Mouse (Mus musculus) heart, postnatal 10 days (tissue): ENCODE results near the gene 2310007B03Rik. TPM values are rescaled to one million over a fixed set of nuclear protein-coding genes. Genes with fewer than 3 reads are reported as not detected.
A peak's percentile ranks its signal among the peaks of the same experiment; 100 is the strongest.
"Not testable (repeated sequence)": the region's sequence is repeated elsewhere in the genome, so short reads cannot be mapped to it uniquely, and the experiment has no call there.

Source experiments
- DNase-seq, 2 experiments: peaks; one replicate each; pipeline ENCODE4 v3.0.0; 2021
- intact Hi-C: fragments of 180-260 bp; cut with DNase I; formaldehyde crosslinking; loops from one replicate; pipeline ENCODE4 v1.15.1; 2025
- total RNA-seq, 2 experiments: library from RNA; stranded (reverse); gene quantifications; 2 replicates each; pipeline ENCODE4 v1.2.3; 2021

2310007B03Rik gene
- not detected for total RNA-seq

DNA sequence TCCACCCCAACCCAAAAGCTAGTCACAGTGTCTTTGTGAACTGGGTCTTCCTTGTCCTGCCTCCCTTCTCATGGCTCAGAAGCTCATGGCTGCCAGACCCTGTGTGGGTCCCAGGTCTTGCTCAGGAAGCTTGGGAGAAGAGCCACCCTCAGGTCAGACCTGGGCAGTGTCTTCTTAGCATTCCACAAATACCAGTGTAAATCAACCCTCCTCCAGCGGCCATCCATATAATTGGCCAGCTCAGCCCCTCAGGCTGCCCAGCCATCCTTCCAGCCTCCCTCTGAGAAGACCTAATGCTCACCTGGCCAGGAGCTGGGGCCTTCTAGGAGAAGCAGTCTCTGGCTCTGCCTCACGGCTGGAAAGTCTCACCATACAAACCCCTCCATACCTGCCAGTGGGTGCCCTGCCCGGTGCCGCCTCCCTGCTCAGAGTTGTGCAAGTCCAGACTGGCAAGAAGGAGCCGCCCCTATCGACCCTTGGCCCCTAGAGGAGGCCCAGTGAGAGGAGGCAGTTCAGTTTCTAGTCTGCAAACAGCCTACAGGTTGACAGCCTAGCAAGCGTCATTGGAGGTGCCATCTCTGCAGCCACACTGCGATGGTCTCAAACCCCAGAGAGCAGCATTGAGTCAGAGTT, at the start of gene 2310007B03Rik:
Gene 2310007B03Rik, minus strand, starts transcription at position 448 of the 633 bp plus-strand sequence.
- intact Hi-C loops = no loop called here
- no peak for DNase-seq

DNA sequence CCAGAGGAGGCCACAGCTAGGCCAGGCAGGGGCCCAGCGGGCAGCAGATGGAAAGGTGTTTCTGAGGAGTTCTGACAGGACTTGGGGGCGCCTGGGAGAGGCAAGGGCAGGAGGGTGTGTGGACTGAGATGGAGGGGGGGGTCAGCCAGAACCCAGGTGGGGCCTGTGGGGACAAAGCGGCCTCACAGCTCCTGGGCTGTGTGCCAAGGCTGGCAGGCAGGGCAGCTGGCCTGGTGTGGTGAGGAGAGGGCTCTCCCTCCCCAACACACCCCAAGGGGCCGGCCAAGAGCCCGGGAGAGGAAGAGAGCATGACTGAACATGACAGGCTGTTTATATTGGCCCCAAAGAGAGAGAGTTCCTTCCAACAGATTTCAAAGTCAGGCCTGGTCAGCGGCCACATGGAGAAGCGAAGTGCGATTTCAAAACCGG, 49.5 kb upstream of the 2310007B03Rik start:
- intact Hi-C loops = loop anchor here (2.0 kb wide), 1 partner anchor 31 kb away; no protein-coding TSS in a partner anchor

DNA sequence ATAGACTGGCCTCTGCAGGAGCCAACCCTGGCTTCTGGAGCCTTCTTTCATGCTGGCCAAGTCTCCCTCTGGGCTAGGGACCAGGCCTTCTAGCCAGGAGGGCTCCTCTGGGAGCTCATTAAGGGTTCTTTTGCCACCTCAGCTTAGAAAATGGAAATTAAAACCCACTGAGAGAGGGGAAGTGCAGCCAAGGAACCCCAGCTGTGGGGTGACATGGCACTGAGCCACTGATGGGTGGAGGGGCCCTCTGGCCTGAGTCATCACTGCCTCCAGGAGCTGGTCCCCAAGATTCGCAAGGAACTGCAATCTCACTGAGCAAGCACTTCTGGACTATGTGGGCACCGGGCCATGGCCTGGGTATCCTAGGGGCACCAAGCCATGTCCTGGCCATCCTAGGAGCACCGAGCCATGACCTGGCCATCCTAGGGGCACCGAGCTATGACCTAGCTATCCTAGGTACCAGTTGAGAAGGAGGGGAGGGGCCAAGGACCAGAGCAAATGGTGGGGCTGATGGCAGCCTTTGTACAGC, 46.9 kb upstream of the 2310007B03Rik start:
- intact Hi-C loops = no loop called here

More for the DNA sequence above, 49.5 kb upstream of the 2310007B03Rik start:
- DNase-seq = peak; percentile 83 to 87

DNA sequence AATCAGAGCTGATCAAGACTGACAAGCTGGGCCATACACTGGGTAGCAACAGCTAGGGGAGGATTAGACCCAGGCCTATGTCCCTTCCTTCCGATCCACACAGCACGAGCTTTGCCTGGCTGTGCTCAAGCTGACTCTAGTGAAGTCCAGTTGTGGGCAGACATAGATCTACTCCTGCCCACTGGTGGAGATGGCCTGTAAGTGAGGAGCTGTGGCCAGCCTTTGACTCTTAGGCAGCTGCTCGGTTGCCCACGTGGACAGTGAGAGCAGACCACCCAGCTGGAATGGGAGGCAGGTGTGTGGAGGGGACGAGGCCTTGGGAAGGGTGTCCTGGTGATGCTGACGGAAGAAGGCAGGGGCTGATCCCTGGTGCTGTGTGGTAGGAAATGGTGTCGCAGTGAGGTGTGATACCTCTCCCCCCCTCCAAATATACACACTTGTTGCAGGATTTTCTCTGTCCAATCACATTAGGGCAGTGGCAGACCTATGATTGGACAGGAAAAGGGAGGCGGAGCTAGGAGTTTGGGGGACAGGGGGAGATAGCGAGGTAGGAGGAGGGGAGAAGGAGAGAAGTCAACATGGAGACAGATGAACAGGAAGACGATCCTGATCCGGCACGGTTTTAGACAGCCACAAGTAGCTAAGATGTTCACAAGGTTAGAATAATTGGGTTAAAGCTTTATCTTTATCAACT, 45.7 kb upstream of the 2310007B03Rik start:
- no peak for DNase-seq
- intact Hi-C loops = no loop called here

More for the DNA sequence above, 46.9 kb upstream of the 2310007B03Rik start:
- no peak for DNase-seq

DNA sequence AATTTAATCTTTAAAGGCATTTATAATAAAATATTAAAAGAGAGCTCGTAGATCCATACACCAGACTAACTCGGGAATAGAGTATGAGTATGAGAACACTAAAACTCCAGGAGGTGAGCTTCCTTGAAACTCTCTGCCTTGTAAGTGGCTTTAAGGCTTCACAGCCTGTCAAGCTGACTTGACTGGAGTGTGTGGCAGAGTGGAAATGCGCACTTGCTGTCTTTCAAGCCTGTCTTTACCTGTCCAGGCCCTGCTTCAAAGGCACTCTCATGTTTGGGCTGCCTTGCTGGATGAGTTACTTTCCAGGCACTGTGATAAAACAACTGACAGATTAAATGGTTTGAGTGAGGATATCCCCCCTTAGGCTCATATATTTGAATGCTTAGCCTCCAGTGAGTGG, 37.2 kb upstream of the 2310007B03Rik start:
- intact Hi-C loops = no loop called here
- DNase-seq = no peak

DNA sequence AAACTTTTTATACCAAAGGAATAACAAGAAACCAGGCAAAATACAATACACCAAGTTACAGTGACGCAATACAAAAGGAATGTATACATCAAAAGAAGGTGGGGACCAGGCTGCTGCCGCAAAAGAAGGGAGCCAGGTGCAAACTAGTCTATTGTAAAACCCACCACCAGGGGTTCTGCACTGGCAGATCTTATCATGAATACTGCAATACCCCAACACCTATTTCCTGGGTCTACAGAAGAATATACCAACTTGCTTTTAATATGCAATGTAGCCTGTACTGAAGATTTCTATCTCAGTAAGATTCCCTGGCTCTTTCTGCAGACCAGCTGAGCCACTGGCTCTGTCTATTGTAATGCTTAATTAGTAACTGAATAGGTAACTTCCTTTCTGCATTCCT, 36.7 kb upstream of the 2310007B03Rik start:
- intact Hi-C loops, DNase-seq: not testable (repeated sequence)

DNA sequence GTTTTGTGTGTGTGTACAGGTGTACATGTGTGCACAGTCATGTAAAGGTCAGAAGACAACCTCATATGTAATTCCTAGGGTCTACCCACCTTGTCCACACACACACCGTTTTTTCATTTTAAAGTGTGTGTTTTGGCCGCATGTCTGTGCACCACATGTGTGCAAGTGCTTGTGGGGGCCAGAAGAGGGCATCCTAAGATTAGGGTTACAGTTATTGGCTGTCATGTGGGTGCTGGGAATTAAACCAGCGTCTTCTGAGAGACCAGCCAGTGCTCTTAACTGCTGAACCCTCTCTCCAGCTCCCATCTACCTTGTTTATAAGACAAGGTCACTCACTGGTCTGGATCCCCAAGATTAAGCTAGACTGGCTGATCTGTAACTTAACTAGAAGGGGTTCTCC, 34.2 kb upstream of the 2310007B03Rik start:
- intact Hi-C loops = no loop called here
- no peak for DNase-seq

DNA sequence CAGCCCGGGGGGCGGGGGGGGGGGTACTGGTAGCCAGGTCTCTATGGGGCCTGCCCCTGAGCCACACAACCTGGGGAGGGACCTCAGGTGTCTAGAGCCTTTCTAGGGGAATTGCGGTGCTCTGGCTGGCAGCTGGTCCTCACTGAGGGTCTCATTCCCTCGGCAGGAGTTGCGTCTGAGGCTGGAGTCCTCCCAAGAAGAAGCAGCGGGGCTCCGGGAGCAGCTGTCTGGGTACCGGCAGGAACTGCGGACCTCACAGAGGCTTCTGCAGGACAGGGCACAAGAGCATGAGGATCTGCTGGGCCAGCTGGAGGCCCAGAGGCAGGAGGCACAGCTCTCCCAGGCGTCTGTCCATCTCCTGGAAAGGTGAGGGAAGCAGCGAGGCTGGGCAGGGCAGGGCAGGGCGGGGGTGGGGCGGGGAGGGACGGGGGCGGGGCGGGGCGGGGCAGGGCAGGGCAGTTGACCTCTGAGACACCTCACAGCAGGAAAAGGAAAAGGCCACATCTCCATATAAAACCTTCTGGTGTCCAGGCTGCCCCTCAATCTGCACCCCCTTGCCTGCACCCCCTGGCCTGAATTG, 30.1 kb upstream of the 2310007B03Rik start:
- intact Hi-C loops = no loop called here
- DNase-seq = no peak

DNA sequence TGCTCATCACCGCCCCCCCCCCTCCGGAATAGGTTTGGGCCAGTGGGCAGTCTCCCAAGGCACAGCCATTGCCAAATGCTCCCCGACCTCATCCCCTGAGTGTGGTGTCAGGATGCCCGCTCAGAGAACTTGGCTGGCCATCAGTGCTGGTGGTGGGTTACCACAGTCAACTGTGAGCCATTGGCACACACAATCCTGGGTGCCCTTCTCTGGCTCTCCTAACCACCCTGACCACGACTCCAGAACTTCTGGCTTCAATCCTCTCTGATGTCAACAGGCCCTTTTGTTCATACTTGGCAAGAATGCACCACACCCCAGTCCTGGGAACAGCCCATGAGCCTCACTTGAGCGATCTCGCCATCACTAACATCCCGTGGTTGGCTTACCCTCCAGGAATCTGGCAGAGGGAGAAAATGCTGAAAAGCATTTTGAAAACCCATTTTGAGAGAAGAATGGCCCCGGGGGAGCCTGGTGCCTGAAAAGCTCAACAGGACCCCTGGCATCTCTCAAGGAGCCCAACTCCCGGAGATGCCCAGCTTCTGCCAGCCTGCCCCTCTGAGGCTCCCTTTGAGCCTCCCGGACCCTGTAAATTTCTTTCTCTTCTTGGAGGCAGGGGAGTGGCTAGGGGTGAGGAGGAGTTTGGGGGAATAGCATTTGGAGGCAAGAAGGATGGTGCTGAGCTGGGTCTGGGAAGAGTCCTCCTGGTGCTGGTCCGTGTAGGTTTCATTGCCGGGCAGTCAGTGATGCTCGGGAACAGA, 23.5 kb upstream of the 2310007B03Rik start:
- peak; percentile 23 to 50 for DNase-seq
- intact Hi-C loops = no loop called here

DNA sequence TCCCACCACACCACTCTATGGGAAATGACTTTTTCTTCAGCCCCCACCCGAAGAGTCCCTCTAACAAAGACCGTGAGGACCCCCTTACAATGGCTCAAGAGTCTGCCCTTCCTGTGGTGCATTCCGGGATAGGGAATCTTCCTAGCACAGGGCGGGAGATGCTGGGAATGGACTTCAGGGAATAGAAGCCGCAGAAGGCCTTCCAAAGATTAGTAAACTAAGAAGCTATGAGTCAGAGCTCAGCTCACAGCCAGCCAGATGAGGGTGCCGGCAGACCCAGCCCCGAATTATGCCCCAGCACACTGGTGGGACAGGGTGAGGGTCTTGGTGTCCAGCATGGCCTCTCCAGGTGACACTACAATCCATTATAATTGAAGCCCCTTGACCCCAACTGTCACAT, 21.5 kb upstream of the 2310007B03Rik start:
- DNase-seq = no peak
- intact Hi-C loops = no loop called here

DNA sequence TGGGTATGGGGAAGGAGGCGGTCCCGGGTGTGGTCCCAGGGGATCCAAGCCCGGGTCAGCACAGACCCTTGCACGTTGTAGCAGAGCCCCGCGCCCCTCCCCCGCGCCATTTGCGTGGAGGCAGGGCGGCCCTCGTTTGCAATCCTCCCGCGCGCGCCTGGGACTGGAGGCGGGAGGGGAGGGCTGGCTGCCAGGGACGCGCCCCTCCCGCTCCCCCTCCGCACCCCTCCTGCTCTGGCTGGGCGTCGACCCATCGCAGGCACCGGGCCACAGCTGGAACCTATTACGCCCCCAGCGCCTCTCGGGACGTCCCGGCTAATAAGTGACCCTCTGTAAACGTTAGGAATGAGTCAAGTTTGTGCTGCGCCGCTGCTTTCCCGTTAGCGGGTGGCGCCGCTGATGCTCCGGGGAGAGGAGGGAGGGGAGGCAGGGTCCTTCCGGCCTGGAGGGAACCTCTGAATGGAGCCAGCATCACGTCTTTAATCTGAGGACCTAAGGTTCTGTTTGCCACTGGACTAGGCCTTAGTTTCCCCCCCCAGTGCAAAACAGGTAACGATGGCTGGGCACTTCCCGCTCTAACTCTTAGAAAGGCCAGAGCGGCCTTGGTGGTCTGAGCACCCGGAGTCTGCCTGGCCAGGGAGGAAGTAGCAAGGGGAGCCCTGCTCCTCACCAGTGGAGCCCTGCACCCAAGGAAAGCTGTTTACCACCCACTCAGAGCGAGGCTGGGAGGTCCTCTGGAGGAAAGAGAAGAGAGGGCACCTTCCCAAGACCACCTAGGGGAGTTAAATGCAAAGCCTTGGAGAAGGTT, 16.0 kb upstream of the 2310007B03Rik start:
- DNase-seq = peak; percentile 76 to 81
- intact Hi-C loops = loop anchor here (10.0 kb wide), 1 partner anchor 128 kb away; the partner anchor contains the start of gene Mterf4

DNA sequence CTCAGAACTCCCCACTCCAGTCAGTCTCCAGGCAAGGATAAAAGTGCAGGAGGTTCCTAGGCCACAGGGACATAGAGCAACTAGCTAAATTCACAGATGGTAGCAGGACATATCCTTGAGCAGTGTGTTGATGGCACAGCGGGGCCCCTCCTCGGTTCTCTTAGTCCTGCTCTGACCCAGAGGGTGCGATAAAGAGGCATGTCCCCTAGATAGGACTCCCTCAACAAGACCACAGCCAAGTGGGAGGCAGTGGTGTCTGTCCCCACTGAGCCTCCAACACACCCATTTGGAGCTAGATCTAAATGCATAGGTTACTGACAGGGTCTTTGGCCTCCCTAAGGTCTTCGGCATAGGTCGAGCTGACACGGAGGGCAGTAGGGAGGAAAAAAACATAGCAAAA, 15.1 kb upstream of the 2310007B03Rik start:
- no peak for DNase-seq
- intact Hi-C loops = loop anchor here (2.0 to 10.0 kb wide), 2 partner anchors 61 to 129 kb away; partner anchors contain the start of gene Mterf4

DNA sequence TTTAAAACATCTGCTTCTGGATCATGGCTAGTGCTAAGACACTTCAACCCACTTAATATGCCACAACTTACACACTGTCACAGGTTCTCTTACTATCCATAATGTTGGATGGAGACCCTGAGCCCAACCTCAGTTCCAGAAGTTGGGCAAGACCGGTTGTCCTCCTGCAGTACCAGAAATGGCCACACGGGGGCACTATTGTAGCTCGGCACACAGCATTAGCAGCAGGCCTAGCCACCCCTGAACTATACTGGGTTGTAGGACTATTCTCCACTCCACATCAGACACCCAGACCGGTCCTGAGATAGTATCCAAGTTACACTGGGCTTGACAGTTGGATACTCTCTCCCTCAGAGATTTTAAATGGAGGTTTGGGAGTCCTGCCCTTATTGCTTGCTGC, 13.7 kb upstream of the 2310007B03Rik start:
- DNase-seq = peak; percentile 83 to 90
- intact Hi-C loops = loop anchor here (1.0 to 10.0 kb wide), 4 partner anchors 62 to 328 kb away; partner anchors contain the start of gene Mterf4

DNA sequence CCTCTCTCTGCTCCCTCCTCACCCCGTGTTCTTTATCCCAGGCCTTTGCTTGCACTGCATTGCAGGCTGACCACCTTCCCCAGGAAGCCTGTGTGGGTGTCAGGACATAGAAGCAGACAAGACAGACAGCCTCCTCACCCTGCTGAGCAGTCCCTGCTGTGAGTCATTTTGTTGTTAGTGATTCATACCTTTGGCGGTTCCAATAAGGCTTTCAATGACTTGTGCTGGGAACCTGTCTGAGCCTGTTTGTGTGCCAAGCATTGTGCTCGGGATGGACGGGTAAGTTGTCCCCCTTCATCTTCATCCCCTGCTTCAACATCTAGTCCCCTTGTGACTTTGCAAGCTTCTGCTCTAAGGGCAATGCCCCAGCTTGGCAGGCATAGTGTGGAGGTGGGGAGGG, 12.9 kb upstream of the 2310007B03Rik start:
- no peak for DNase-seq
- intact Hi-C loops = loop anchor here (1.0 to 10.0 kb wide), 4 partner anchors 63 to 329 kb away; partner anchors contain the start of gene Mterf4

DNA sequence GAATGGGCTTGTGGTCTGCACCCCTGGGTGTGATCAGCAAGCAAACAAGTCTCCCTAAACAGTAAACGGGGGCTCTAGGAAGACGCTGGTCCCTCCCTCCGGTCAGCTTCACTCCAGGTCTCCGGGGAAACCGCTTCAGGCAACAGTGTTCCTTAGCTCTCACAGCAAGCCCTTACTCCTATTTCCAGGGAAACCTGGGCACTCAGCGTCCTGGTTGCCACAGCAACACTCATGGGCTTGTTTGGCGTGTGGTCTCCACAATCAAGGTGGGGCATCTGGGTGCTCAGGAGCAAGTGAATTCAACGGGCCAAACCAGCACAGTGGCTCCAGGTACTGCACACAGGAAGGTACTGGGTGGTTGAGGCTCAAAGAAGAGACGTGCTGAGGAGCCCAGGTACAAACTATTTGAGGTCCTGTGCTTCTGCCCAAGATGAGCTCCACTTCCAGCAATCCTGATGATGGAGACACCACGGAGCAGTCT, 7.6 kb upstream of the 2310007B03Rik start, which contains the start of gene Crocc2:
Gene Crocc2, plus strand, starts transcription at position 431 of the 481 bp plus-strand sequence.
- intact Hi-C loops = no loop called here
- DNase-seq = no peak

DNA sequence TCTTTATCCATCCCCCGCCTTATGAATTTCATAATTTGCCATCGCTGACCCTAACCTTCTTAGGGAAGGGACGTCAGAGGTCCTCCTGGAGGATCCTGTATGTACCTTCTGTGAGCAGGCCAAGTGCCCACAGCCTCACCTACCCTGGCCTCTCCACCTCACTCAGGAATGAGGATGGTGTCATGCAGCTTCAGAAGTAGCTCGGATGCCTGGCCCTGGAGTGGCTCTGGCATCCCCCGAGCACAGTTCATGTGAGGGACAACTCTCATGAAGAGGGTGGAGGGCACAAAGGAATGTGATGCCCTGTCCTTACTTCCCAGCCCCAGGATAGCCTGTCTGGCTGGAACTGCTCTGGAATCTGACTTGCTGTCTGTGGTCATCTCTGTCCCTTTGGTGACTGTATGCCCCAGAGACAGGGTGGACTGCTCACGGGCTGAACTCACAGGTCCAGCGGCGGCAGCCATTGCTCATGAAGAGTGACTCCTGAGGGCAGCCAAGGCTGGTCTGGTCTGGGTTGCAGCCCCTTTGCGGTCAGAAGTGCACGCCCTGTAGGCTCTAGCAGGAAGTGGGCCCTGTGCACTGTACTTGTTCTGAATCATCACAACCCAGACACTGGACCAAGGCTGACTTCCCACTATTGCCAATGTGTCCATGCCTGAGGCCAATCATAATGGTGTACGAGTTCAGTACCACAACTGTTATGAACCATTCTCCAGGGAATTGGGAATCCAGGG, 5.8 kb upstream of the 2310007B03Rik start:
- intact Hi-C loops = no loop called here
- DNase-seq = no peak

DNA sequence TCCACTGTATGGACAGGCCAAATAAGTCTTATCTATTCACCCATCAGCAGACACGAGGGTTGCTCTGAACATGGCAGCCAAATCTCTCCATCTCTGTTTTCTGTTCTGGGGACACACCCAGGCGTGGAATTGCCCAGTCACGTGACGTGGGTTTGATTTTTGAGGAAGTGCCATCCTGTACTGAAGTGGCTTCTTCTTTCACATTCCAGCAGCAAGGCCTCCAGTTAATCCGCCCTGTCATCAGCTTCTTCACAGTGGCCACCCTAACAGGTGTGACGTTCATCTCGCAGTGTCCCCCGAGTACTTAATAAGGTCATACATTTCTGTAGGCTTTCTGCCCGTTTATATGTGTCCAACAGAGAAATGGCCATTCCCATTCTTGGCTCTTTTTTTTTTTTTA, 4.7 kb upstream of the 2310007B03Rik start:
- no peak for DNase-seq
- intact Hi-C loops = no loop called here

DNA sequence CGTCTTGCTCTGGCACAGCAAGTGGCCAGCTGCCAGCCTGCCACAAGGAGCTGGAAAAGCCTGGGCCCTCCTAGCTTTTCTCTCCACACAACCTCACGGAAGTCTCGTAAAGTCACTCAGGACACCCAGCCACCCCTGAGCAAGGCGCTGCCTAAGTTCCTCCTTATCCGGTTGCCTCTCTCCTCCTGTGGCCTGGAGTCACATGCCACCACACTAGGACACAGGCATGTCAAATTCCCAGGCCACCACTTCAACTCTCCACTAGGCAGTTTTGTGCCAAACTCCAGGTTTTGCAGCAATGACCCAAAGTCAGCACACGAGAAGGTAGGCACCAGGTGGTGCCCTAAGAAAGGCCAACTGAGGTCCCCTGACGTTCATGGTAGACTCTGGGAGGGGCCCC, 1.8 kb upstream of the 2310007B03Rik start:
- DNase-seq = no peak
- intact Hi-C loops = no loop called here

DNA sequence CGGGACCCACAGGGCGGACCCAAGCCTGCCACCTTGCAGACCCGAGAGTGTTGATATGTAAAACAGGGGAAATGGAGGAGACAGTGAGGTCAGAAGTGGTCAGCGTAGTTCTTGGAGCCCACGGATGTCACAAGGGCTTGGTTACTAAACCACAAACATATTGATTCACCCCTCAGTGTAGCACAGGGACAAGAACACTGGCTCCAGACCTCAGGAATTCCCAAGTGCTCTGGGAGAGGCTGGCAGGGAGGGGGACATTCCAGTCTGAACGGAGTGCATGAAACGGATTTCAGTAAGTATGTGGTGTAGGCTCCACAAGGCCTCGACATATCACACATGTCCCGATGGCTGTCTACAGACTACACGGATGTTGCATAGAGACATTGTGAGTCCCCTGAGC, 1.2 kb upstream of the 2310007B03Rik start:
- intact Hi-C loops = no loop called here
- DNase-seq = no peak
